Mouse (Mus musculus): ENCODE results near the gene Olfr314. TPM values are rescaled to one million over a fixed set of nuclear protein-coding genes. Genes with fewer than 3 reads are reported as not detected.

Gene Olfr314
- total and polyA plus RNA-seq, 2 experiments from 2014 or later = not detected

DNA sequence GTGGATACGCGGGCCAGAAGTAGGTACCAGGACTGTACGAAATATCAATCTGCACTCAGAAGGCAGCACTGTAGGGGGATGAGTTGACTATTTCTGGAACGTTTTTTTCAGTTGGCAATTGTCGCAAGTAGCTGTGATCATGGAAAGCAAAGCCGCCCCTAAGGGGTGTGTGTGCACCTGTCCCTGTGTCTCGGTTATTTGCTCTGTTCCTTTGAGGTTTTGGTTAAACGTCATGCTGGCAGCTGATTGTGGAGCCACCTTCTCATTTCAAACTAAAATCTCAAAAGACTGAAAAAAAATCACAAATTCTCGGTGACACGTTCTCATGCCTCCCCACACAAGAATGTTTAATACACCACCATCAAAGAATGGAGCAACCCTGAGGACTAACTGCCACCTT is 4.9 kb downstream of the Olfr314 start:
- no peak for TF ChIP-seq CTCF (IDR thresholded peaks at IDR 0.05; ENCODE audit: low read depth)
- no peak overlapping the region for H3K4me2 ChIP-seq (ENCODE audit: low read depth, low read length)
- ATAC-seq = no peak

DNA sequence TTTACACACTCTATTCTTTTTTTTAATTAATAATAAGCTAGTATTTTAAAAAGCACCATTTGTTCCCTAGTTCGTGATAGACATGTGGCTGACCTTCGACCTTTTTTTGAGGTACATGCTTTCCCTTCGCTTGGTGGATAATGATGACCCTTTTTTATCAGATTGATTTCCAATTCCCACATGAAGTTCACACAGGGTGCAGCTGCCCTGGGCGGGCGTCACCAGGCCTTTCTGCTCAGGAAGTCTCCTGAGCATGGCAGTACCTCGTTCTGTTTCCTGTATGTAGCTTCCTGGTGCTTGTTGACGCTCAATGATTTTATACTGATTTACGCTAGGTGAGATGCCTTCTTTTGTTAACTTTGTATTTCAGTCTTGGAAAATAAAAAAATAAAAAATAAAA is 5.6 kb downstream of the Olfr314 start:
- H3K9ac ChIP-seq (replicated peaks; ENCODE audit: low read length) = no peak overlapping the region
- H3K4me1 ChIP-seq (ENCODE audit: insufficient read depth, low read length) = no peaks in the 10 kb centered on the region
- H3K4me3 ChIP-seq (ENCODE audit: low read length) = no peak overlapping the region
- no peaks in the 10 kb centered on the region for H3K36me3 ChIP-seq (ENCODE audit: insufficient read depth, low read length)
- ATAC-seq = no peak
- H3K27ac ChIP-seq = no peak overlapping the region
- TF ChIP-seq CTCF (IDR thresholded peaks at IDR 0.05; ENCODE audit: low read depth) = no peak
- H3K27me3 ChIP-seq (ENCODE audit: insufficient read depth, low read length) = no peaks in the 10 kb centered on the region
- DNase-seq (ENCODE audit: low spot score) = no peak
- H3K9me3 ChIP-seq (ENCODE audit: low read length) = no peaks in the 10 kb centered on the region
- H3K4me2 ChIP-seq (ENCODE audit: low read depth, low read length) = no peak overlapping the region
- 85% methylated on average over 8 of the region's 8 CpGs for WGBS

More for the DNA sequence above, 4.9 kb downstream of the Olfr314 start:
- no peak for DNase-seq (ENCODE audit: low spot score)
- Histone ChIP-seq H3K4me3 (ENCODE audit: low read length) (no peak overlapping the region), H3K27me3 (ENCODE audit: insufficient read depth, low read length) (no peaks in the 10 kb centered on the region), H3K9me3 (ENCODE audit: low read length) (no peaks in the 10 kb centered on the region), H3K9ac (replicated peaks; ENCODE audit: low read length) (no peak overlapping the region), H3K36me3 (ENCODE audit: insufficient read depth, low read length) (no peaks in the 10 kb centered on the region), H3K27ac (no peak overlapping the region), H3K4me1 (ENCODE audit: insufficient read depth, low read length) (no peaks in the 10 kb centered on the region)
- 87% methylated on average over 10 of the region's 10 CpGs for WGBS

DNA sequence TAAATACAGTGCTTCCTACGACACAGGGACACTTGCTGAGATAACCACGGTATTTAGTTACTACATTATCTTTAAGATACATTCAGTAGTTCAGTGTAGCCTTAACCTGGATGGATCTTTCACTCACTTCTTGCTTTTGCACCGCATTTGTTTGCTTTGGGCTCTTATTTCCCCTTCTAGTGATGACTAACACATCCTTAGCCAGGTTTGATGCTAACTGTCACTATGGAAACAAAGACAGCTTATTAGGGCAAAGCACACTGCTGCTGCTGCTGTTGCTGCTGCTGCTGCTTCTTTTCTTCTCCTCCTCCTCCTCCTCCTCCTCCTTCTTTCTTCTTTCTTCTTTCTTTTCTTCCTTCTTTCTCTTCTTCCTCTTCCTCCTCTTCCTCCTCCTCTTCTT is 6.8 kb downstream of the Olfr314 start:
- Histone ChIP-seq H3K4me3 (ENCODE audit: low read length) (no peak overlapping the region), H3K36me3 (ENCODE audit: insufficient read depth, low read length) (no peaks in the 10 kb centered on the region), H3K9me3 (ENCODE audit: low read length) (no peaks in the 10 kb centered on the region), H3K9ac (replicated peaks; ENCODE audit: low read length) (no peak overlapping the region), H3K27ac (no peak overlapping the region), H3K27me3 (ENCODE audit: insufficient read depth, low read length) (no peaks in the 10 kb centered on the region), H3K4me1 (ENCODE audit: insufficient read depth, low read length) (no peaks in the 10 kb centered on the region), H3K4me2 (ENCODE audit: low read depth, low read length) (no peak overlapping the region)
- no peak for ATAC-seq
- TF ChIP-seq CTCF (IDR thresholded peaks at IDR 0.05; ENCODE audit: low read depth) = no peak
- 27% methylated on average over 3 of the region's 3 CpGs for whole genome bisulfite sequencing
- DNase-seq (ENCODE audit: low spot score) = peak; percentile 7

DNA sequence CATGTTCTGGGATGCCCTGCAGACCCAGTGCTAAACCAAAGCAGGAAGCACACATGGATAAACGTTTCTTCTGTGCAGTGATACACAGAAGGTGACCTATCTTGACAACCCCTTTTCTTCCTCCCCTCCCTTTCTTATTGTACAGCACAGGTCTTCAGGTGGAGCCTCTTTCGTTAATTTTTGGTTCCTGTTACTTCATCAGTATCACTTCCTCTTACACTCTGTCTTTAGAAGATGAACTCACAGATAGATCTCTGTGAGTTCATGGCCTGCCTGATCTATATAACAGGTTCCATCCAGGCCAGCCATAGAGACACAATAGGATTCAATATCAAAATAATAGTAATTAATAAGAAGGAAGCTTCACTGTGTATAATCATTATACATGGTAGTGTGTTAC is 7.3 kb downstream of the Olfr314 start:
- Histone ChIP-seq H3K9me3 (ENCODE audit: low read length) (no peaks in the 10 kb centered on the region), H3K9ac (replicated peaks; ENCODE audit: low read length) (no peak overlapping the region), H3K4me2 (ENCODE audit: low read depth, low read length) (no peak overlapping the region), H3K4me3 (ENCODE audit: low read length) (no peak overlapping the region), H3K27ac (no peak overlapping the region), H3K4me1 (ENCODE audit: insufficient read depth, low read length) (no peaks in the 10 kb centered on the region), H3K36me3 (ENCODE audit: insufficient read depth, low read length) (no peaks in the 10 kb centered on the region), H3K27me3 (ENCODE audit: insufficient read depth, low read length) (no peaks in the 10 kb centered on the region)
- DNase-seq (ENCODE audit: low spot score) (no peak), ATAC-seq (no peak)
- 59% methylated on average over 2 of the region's 2 CpGs for WGBS
- TF ChIP-seq CTCF (IDR thresholded peaks at IDR 0.05; ENCODE audit: low read depth) = no peak

DNA sequence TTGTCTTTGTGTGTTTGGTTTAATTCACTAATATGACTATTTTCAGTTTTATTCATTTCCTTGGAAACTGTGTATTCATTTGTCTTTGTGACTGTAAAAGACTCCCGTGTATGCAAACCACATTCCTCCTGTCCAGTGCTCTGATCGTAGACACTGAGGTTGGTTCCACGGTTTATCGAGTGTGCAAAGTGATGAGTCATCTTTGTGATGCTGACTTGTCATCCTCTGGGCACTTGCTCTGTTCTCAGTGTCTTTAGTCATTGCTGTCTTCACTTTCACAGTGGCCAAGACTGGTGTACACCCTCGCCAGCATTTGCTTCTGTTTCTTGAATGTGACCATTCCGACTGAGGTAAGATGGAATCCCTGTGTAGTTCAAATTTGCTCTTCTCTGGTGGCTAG is 7.9 kb downstream of the Olfr314 start:
- Histone ChIP-seq H3K27me3 (ENCODE audit: insufficient read depth, low read length) (no peaks in the 10 kb centered on the region), H3K36me3 (ENCODE audit: insufficient read depth, low read length) (no peaks in the 10 kb centered on the region), H3K9me3 (ENCODE audit: low read length) (no peaks in the 10 kb centered on the region), H3K4me2 (ENCODE audit: low read depth, low read length) (no peak overlapping the region), H3K9ac (replicated peaks; ENCODE audit: low read length) (no peak overlapping the region), H3K4me1 (ENCODE audit: insufficient read depth, low read length) (no peaks in the 10 kb centered on the region), H3K4me3 (ENCODE audit: low read length) (no peak overlapping the region), H3K27ac (no peak overlapping the region)
- no peak for DNase-seq (ENCODE audit: low spot score)
- no peak for ATAC-seq
- 82% methylated on average over 6 of the region's 6 CpGs for WGBS
- no peak for TF ChIP-seq CTCF (IDR thresholded peaks at IDR 0.05; ENCODE audit: low read depth)

DNA sequence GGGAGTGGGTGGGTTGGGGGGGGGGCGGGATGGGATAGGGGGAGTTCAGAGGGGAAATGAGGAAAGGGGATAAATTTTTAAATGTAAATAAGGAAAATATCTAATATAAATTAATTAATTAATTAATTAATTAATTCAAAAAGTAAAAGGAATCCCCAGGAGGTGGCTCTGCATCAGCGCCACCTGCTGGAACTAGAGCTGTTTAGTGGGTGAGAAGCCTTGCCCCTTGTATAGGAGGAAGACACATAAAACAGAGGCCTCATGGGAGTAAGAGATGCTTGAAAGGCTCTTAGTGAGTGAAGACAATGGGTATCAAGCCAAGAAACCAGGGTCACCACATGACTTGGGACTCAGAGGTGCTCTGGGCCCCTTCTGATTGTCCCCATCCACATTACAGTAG is 13.1 kb downstream of the Olfr314 start:
- Histone ChIP-seq H3K4me2 (ENCODE audit: low read depth, low read length) (no peak overlapping the region), H3K9me3 (ENCODE audit: low read length) (no peaks in the 10 kb centered on the region), H3K9ac (replicated peaks; ENCODE audit: low read length) (no peak overlapping the region), H3K27ac (no peak overlapping the region), H3K4me1 (ENCODE audit: insufficient read depth, low read length) (no peaks in the 10 kb centered on the region), H3K27me3 (ENCODE audit: insufficient read depth, low read length) (no peaks in the 10 kb centered on the region), H3K4me3 (ENCODE audit: low read length) (no peak overlapping the region), H3K36me3 (ENCODE audit: insufficient read depth, low read length) (no peaks in the 10 kb centered on the region)
- TF ChIP-seq CTCF (IDR thresholded peaks at IDR 0.05; ENCODE audit: low read depth) = no peak
- ATAC-seq (no peak), DNase-seq (ENCODE audit: low spot score) (no peak)
- WGBS = 97% methylated on average over 2 of the region's 2 CpGs

DNA sequence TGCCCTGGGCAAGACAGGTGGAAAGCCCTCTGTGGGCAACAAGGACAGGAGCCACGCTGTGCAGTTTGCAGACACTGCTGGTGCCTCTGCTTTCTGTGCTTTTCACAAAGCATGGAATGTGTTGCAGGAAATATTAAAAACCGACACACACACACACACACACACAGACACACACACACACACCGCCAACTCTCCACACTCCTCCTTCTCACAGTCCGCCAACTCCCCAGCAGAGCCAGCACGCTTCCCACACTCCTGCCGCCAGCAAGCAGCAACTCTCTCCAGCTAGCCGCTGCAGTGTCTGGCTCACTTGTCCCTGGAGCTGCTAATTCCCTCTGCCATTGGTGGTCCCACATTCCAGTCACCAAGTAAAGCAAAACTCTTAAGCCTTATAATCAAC is 14.1 kb downstream of the Olfr314 start:
- no peak for TF ChIP-seq CTCF (IDR thresholded peaks at IDR 0.05; ENCODE audit: low read depth)
- no peak for DNase-seq (ENCODE audit: low spot score)

More for the DNA sequence above, 14.1 kb downstream of the Olfr314 start:
- Histone ChIP-seq H3K27me3 (ENCODE audit: insufficient read depth, low read length) (no peaks in the 10 kb centered on the region), H3K9me3 (ENCODE audit: low read length) (no peaks in the 10 kb centered on the region), H3K9ac (replicated peaks; ENCODE audit: low read length) (no peak overlapping the region), H3K27ac (no peak overlapping the region), H3K4me2 (ENCODE audit: low read depth, low read length) (no peak overlapping the region), H3K4me1 (ENCODE audit: insufficient read depth, low read length) (0 out of 2 replicates have a peak, but pooled peaks cover 6% of the 10 kb centered on the region), H3K4me3 (ENCODE audit: low read length) (no peak overlapping the region), H3K36me3 (ENCODE audit: insufficient read depth, low read length) (no peaks in the 10 kb centered on the region)
- 65% methylated on average over 7 of the region's 7 CpGs for WGBS
- no peak for ATAC-seq
